Mouse (Mus musculus) embryo, embryonic 10 days (tissue): ENCODE measurements at regions not wholly inside any gene's neighbourhood (a gene's known extent, or its start where the extent isn't known, plus 50 kb on each side); places are given as distances from the start of the nearest gene placed in this dataset.
"Not testable (repeated sequence)": the region's sequence is repeated elsewhere in the genome, so short reads cannot be mapped to it uniquely, and the experiment has no call there.

Experiments used
- DNase-seq: peaks from one replicate; pipeline ENCODE4 v3.0.0-alpha.2; 2015; ENCODE audit warnings: low spot score

- DNase-seq, result no peak
Observed at GRCm38 (mm10) chr6:100425551-100425950, 138.3 kb upstream of the Rybp start.

GRCm38 (mm10) chr6:100424788-100425403 is 137.6 kb upstream of the Rybp start:
- DNase-seq, result no peak

GRCm38 (mm10) chr6:100424181-100424580 is 136.9 kb upstream of the Rybp start:
- DNase-seq, result no peak

- no peak for DNase-seq
Observed at GRCm38 (mm10) chr6:100423636-100424035, 136.4 kb upstream of the Rybp start.

GRCm38 (mm10) chr6:100422603-100423002 is 135.3 kb upstream of the Rybp start:
- DNase-seq, result no peak

- peak; percentile 69 for DNase-seq
Observed at GRCm38 (mm10) chr6:100421706-100422578, 134.7 kb upstream of the Rybp start.

GRCm38 (mm10) chr6:100420602-100421001 is 133.3 kb upstream of the Rybp start:
- DNase-seq, result no peak

GRCm38 (mm10) chr6:100419782-100420540 is 132.7 kb upstream of the Rybp start:
- DNase-seq, result no peak

GRCm38 (mm10) chr6:100416046-100416445 is 128.8 kb upstream of the Rybp start:
- DNase-seq, result no peak

GRCm38 (mm10) chr6:100415514-100415913 is 128.2 kb upstream of the Rybp start:
- DNase-seq, result no peak

- no peak for DNase-seq
Observed at GRCm38 (mm10) chr6:100414836-100415235, 127.6 kb upstream of the Rybp start.

GRCm38 (mm10) chr6:100412486-100412885 is 125.2 kb upstream of the Rybp start:
- peak; percentile 27 for DNase-seq

- DNase-seq, result peak; percentile 14
Observed at GRCm38 (mm10) chr6:100411968-100412367, 124.7 kb upstream of the Rybp start.

- DNase-seq, result no peak
Observed at GRCm38 (mm10) chr6:100410067-100410631, 122.9 kb upstream of the Rybp start.

- no peak for DNase-seq
Observed at GRCm38 (mm10) chr6:100408826-100409225, 121.5 kb upstream of the Rybp start.

GRCm38 (mm10) chr6:100406504-100406903 is 119.2 kb upstream of the Rybp start:
- DNase-seq, result no peak

GRCm38 (mm10) chr6:100404161-100404560 is 116.9 kb upstream of the Rybp start:
- DNase-seq, result no peak

- DNase-seq, result peak; percentile 61
Observed at GRCm38 (mm10) chr6:100402716-100403115, 115.4 kb upstream of the Rybp start.

- DNase-seq, result no peak
Observed at GRCm38 (mm10) chr6:100401728-100402127, 114.4 kb upstream of the Rybp start.

- DNase-seq, result not testable (repeated sequence)
Observed at GRCm38 (mm10) chr6:100399387-100399786, 112.1 kb upstream of the Rybp start.

- DNase-seq, result no peak
Observed at GRCm38 (mm10) chr6:100396311-100397200, 109.3 kb upstream of the Rybp start.
